Mouse (Mus musculus) embryonic facial prominence, embryonic 11.5 days (tissue): ENCODE measurements at regions not wholly inside any gene's neighbourhood (a gene's known extent, or its start where the extent isn't known, plus 50 kb on each side); places are given as distances from the start of the nearest gene placed in this dataset.

Source experiments
- ATAC-seq: fragments of 200-750 bp; cut with Nextera tagmentation; replicated peaks from 2 replicates; pipeline ENCODE4 v1.8.0; 2017; ENCODE audit warnings: low read depth; ENCODE audit not compliant: insufficient number of reproducible peaks, low FRiP score, low TSS enrichment
- DNase-seq: peaks from one replicate; pipeline ENCODE4 v3.0.0-alpha.2; 2015; ENCODE audit warnings: low spot score
- H3K27ac ChIP-seq: fragments of 300-500 bp; sonication (generic); replicated peaks from 2 replicates; pipeline ENCODE4 v1.5.1; 2014; ENCODE audit warnings: mild to moderate bottlenecking, low read depth, low read length, control low read depth
- H3K27me3 ChIP-seq: fragments of 300-500 bp; sonication (generic); 2 replicates; pipeline ENCODE4 v1.6.1; 2014; ENCODE audit warnings: mild to moderate bottlenecking, low read length, moderate library complexity, mixed read lengths; ENCODE audit not compliant: control insufficient read depth, insufficient read depth
- H3K36me3 ChIP-seq: fragments of 300-500 bp; sonication (generic); replicated peaks from 2 replicates; pipeline ENCODE4 v1.6.1; 2014; ENCODE audit warnings: low read depth, mild to moderate bottlenecking, low read length, moderate library complexity, mixed read lengths; ENCODE audit not compliant: control insufficient read depth, insufficient read depth
- H3K4me1 ChIP-seq: fragments of 300-500 bp; sonication (generic); 2 replicates; pipeline ENCODE4 v1.6.1; 2014; ENCODE audit warnings: low read length, mixed read lengths; ENCODE audit not compliant: control insufficient read depth, insufficient read depth
- H3K4me2 ChIP-seq: fragments of 300-500 bp; sonication (generic); 2 replicates; pipeline ENCODE4 v1.6.1; 2014; ENCODE audit warnings: low read depth, mild to moderate bottlenecking, control low read depth, low read length, moderate library complexity
- H3K4me3 ChIP-seq: fragments of 300-500 bp; sonication (generic); 2 replicates; pipeline ENCODE4 v1.5.1; 2014; ENCODE audit warnings: low read depth, low read length, control low read depth
- H3K9ac ChIP-seq: fragments of 300-500 bp; sonication (generic); replicated peaks from 2 replicates; pipeline ENCODE4 v1.6.1; 2014; ENCODE audit warnings: mild to moderate bottlenecking, control low read depth, low read length
- H3K9me3 ChIP-seq: fragments of 300-500 bp; sonication (generic); replicated peaks from 2 replicates; pipeline ENCODE4 v1.6.1; 2016; ENCODE audit warnings: mild to moderate bottlenecking, low read length, inconsistent platforms, mixed read lengths; ENCODE audit not compliant: control insufficient read depth
- WGBS: fragments of 180-500 bp; shearing (Covaris S2); extraction: QIAGEN DNeasy Blood & Tissue Kit; methylation state at CpG from one replicate; pipeline ENCODE4 v1.1.7; 2014; 5-methylcytosine and 5-hydroxymethylcytosine counted together

DNA sequence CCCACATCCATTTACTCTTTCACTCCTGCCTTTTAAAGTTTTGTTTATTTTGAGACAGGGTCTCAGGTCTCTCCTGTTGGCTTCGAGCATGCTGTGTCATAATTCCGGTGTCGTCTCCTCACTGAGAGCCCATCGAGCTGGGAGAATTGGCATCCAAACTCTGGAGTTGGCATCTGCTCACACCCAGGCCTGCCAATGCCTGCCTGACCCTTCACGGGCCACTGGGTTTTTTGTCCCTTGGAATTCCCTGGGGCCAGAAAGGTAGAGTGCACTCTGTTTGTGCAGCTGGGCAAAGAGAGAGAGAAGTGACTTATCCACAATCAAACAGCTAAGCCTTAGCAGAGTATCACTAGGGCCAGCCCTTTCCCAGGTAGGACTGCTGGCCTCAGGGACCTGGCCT lies 83.6 kb upstream of the Nectin1 start:
- Histone ChIP-seq H3K36me3 (no peaks in the 10 kb centered on the region), H3K27me3 (no peaks in the 10 kb centered on the region), H3K4me2 (no peak overlapping the region), H3K4me3 (no peak overlapping the region), H3K27ac (no peak overlapping the region), H3K9ac (no peak overlapping the region), H3K9me3 (no peaks in the 10 kb centered on the region), H3K4me1 (no peaks in the 10 kb centered on the region)
- 86% methylated on average over 5 of the region's 5 CpGs for WGBS
- DNase-seq, result no peak
- no peak for ATAC-seq

DNA sequence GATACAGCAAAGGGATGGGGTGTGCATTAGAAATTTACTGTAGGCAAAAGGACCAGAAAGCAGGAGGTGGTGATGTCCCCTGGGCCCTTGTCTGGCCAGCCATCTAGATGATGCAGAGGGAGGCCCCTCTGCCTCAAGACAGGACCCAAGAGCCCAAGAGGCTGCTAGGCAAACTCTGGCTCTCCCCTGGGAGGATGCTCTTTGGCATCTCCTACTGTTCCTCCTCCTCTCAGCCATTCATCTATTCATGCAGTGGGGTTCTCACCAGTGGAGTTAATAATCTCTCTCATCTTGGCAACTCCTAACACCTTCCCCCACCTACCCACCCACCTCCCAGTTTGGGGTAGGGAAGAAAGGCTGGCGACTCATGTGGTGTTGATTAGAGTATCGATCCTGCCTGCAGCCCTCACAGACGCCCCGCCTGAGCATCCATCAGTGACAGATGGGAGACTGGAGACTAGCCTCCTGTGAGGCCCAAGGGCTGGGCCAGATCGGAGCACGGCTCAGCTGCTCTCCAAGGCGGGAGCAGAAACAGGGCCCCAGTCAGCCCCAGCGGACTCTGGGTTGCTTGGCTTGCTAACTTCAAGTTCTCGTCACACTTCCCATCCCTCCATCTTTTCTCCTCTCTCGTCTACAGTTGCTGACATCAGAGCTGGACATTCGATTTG lies 82.8 kb upstream of the Nectin1 start:
- Histone ChIP-seq H3K4me1 (no peaks in the 10 kb centered on the region), H3K27ac (no peak overlapping the region), H3K36me3 (no peaks in the 10 kb centered on the region), H3K9ac (no peak overlapping the region), H3K4me3 (no peak overlapping the region), H3K27me3 (no peaks in the 10 kb centered on the region), H3K4me2 (no peak overlapping the region), H3K9me3 (no peaks in the 10 kb centered on the region)
- DNase-seq (no peak), ATAC-seq (no peak)
- 50% methylated on average over 11 of the region's 11 CpGs for WGBS

DNA sequence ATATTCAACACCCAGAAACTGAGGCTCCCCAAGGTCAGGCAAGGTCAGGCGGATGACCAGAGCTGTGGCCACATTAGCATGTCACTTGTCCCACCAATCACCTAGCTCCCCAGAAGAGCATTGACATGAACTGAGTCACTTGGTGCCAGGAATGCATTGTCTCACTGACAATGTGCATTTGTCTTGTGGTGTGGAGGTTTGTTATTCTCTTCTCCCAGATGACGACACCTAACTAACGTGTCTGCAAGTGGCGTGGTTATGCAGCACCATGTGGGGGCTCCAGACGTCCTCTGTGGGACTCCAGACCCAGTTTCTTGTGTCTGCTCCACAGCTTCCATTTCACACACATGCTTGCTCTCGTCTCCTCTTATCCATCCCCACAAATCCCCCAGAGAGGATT lies 82.1 kb upstream of the Nectin1 start:
- H3K9ac ChIP-seq, result no peak overlapping the region
- H3K27ac ChIP-seq, result no peak overlapping the region
- H3K4me3 ChIP-seq, result no peak overlapping the region
- DNase-seq (no peak), ATAC-seq (no peak)
- H3K4me1 ChIP-seq, result no peaks in the 10 kb centered on the region
- WGBS, result 74% methylated on average over 6 of the region's 6 CpGs
- H3K27me3 ChIP-seq, result no peaks in the 10 kb centered on the region
- no peaks in the 10 kb centered on the region for H3K36me3 ChIP-seq
- H3K4me2 ChIP-seq, result no peak overlapping the region
- H3K9me3 ChIP-seq, result no peaks in the 10 kb centered on the region

DNA sequence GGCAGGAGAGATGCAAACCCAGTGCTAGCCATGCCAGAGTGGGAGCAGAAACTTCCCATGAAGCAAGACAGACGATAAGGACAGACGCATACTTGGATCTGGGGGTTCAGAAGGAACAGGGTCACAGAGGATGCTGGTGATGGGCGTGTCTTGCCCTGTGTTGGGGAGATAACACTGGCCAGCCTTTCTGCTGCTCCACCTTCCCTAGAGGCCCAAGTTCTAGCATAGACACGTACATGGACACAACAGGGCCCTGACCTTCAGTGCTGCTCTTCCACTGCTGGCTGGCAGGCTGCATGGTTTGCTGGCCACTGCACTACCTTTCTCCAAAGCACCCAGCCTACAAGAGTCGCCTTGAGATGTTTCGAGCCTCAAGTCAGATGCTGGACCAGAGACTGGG lies 76.4 kb upstream of the Nectin1 start:
- Histone ChIP-seq H3K36me3 (no peaks in the 10 kb centered on the region), H3K4me1 (no peaks in the 10 kb centered on the region), H3K9me3 (no peaks in the 10 kb centered on the region), H3K4me3 (no peak overlapping the region), H3K9ac (no peak overlapping the region), H3K27ac (no peak overlapping the region), H3K4me2 (no peak overlapping the region), H3K27me3 (no peaks in the 10 kb centered on the region)
- no peak for ATAC-seq
- WGBS, result 88% methylated on average over 6 of the region's 6 CpGs
- DNase-seq, result no peak

- WGBS, result 70% methylated on average over 4 of the region's 4 CpGs
These were observed 75.8 kb upstream of the Nectin1 start for GRCm38 (mm10) chr9:43667974-43668373.

GRCm38 (mm10) chr9:43668731-43669130 lies 75.1 kb upstream of the Nectin1 start:
- DNase-seq (no peak), ATAC-seq (no peak)
- Histone ChIP-seq H3K9me3 (no peaks in the 10 kb centered on the region), H3K4me1 (no peaks in the 10 kb centered on the region), H3K4me2 (no peak overlapping the region), H3K4me3 (no peak overlapping the region), H3K27me3 (no peaks in the 10 kb centered on the region), H3K36me3 (no peaks in the 10 kb centered on the region), H3K9ac (no peak overlapping the region), H3K27ac (no peak overlapping the region)
- 62% methylated on average over 7 of the region's 7 CpGs for WGBS

More at GRCm38 (mm10) chr9:43667974-43668373, 75.8 kb upstream of the Nectin1 start:
- Histone ChIP-seq H3K36me3 (no peaks in the 10 kb centered on the region), H3K27ac (no peak overlapping the region), H3K4me2 (no peak overlapping the region), H3K4me1 (no peaks in the 10 kb centered on the region), H3K4me3 (no peak overlapping the region), H3K9me3 (no peaks in the 10 kb centered on the region), H3K9ac (no peak overlapping the region), H3K27me3 (no peaks in the 10 kb centered on the region)
- ATAC-seq (no peak), DNase-seq (no peak)

GRCm38 (mm10) chr9:43670563-43670962 lies 73.2 kb upstream of the Nectin1 start:
- no peaks in the 10 kb centered on the region for H3K27me3 ChIP-seq
- no peak overlapping the region for H3K4me2 ChIP-seq
- no peak overlapping the region for H3K4me3 ChIP-seq
- DNase-seq (no peak), ATAC-seq (no peak)
- H3K9ac ChIP-seq, result no peak overlapping the region
- H3K4me1 ChIP-seq, result no peaks in the 10 kb centered on the region; the same call in 1 of the 2 replicates
- no peak overlapping the region for H3K27ac ChIP-seq
- H3K36me3 ChIP-seq, result no peaks in the 10 kb centered on the region
- 74% methylated on average over 5 of the region's 5 CpGs for WGBS
- H3K9me3 ChIP-seq, result no peaks in the 10 kb centered on the region

- Histone ChIP-seq H3K27me3 (no peaks in the 10 kb centered on the region), H3K27ac (no peak overlapping the region), H3K36me3 (no peaks in the 10 kb centered on the region), H3K4me1 (no peaks in the 10 kb centered on the region; the same call in 1 of the 2 replicates), H3K9ac (no peak overlapping the region), H3K4me3 (no peak overlapping the region), H3K4me2 (no peak overlapping the region), H3K9me3 (no peaks in the 10 kb centered on the region)
- 37% methylated on average over 4 of the region's 4 CpGs for WGBS
- no peak for ATAC-seq
- no peak for DNase-seq
These were observed 70.6 kb upstream of the Nectin1 start for GRCm38 (mm10) chr9:43673171-43673680.
